In genomic region chr6:22355396-22356085, GRCm38 (mm10) we compare ENCODE assay signal across 8 mouse cellular contexts. TPM values are rescaled to one million over a fixed set of nuclear protein-coding genes. Genes with fewer than 3 reads are reported as not detected.
A peak's percentile ranks its signal among the peaks of the same experiment; 100 is the strongest.
DNase-seq lines count a peak whose midpoint lies in the region; ATAC-seq and TF ChIP-seq lines count a peak whose summit lies in the region.

No protein-coding gene starts in this region.

- no peaks in the 10 kb centered on the region for H3K27me3 ChIP-seq in neural tube, embryonic 11.5 days (ENCODE audit: control insufficient read depth, insufficient read depth, low read length)
- H3K27me3 ChIP-seq in intestine, embryonic 16.5 days (replicated peaks; ENCODE audit: control insufficient read depth, insufficient read depth, low read length) = no peaks in the 10 kb centered on the region

- H3K4me2 ChIP-seq in neural tube, embryonic 11.5 days (ENCODE audit: low read depth) = peak overlapping the region; percentile 59
- peak overlapping the region; percentile 64 for H3K4me2 ChIP-seq in intestine, embryonic 16.5 days (ENCODE audit: low read depth, low read length)

- TF ChIP-seq POLR2A in embryonic fibroblast, embryonic 13.5 days (IDR thresholded peaks at IDR 0.05; ENCODE audit: low read depth, low read length) = peak; percentile 55; the same call in 1 of the 2 replicates
- peak; percentile 59; the same call in 1 of the 2 replicates for TF ChIP-seq POLR2A in olfactory bulb, adult 2 months (IDR thresholded peaks at IDR 0.05; ENCODE audit: insufficient read depth, low read depth, low read length)

- no peak for TF ChIP-seq CTCF in embryonic fibroblast, embryonic 13.5 days (IDR thresholded peaks at IDR 0.05; ENCODE audit: borderline replicate concordance, insufficient read depth, low read length)
- no peak for TF ChIP-seq CTCF in olfactory bulb, adult 2 months (IDR thresholded peaks at IDR 0.05; ENCODE audit: insufficient read depth, low read depth, low read length)

- H3K36me3 ChIP-seq in neural tube, embryonic 11.5 days (ENCODE audit: control insufficient read depth, insufficient read depth, low read length) = no peaks in the 10 kb centered on the region
- no peaks in the 10 kb centered on the region for H3K36me3 ChIP-seq in intestine, embryonic 16.5 days (ENCODE audit: control insufficient read depth, insufficient read depth, low read length)

- peak overlapping the region; percentile 74 for H3K4me3 ChIP-seq in neural tube, embryonic 11.5 days (ENCODE audit: low read depth, low read length)
- peak overlapping the region; percentile 78 for H3K4me3 ChIP-seq in embryonic fibroblast, embryonic 13.5 days (ENCODE audit: insufficient read depth, low read length)
- H3K4me3 ChIP-seq in intestine, embryonic 16.5 days (ENCODE audit: low read length) = peak overlapping the region; percentile 87
- H3K4me3 ChIP-seq in olfactory bulb, adult 2 months (ENCODE audit: insufficient read depth, low read depth, low read length) = peak overlapping the region; percentile 99

- DNase-seq in neural tube, embryonic 11.5 days (ENCODE audit: low spot score) = no peak
- DNase-seq in neural tube, embryonic 10.5 days (ENCODE audit: extremely low spot score, low spot score) = no peak
- no peak for DNase-seq in spleen, adult 18-20 months
- no peak for DNase-seq in urinary bladder, postnatal 36 days (ENCODE audit: low spot score in 2 of 2)
- DNase-seq in left cerebral cortex, adult 9 months (ENCODE audit: low spot score in 2 of 2) = no peak

- H3K27ac ChIP-seq in neural tube, embryonic 11.5 days (ENCODE audit: low read depth, low read length) = peak overlapping the region; percentile 53; the same call in 1 of the 2 replicates
- H3K27ac ChIP-seq in embryonic fibroblast, embryonic 13.5 days (ENCODE audit: insufficient read depth, low read length) = peak overlapping the region; percentile 48
- peak overlapping the region; percentile 88 for H3K27ac ChIP-seq in intestine, embryonic 16.5 days (ENCODE audit: low read length)
- peak overlapping the region; percentile 77; the same call in 1 of the 2 replicates for H3K27ac ChIP-seq in olfactory bulb, adult 2 months (ENCODE audit: insufficient read depth, low read depth, low read length)

- WGBS in neural tube, embryonic 11.5 days = 2% methylated on average over 49 of the region's 62 CpGs
- 1% methylated on average over 59 of the region's 62 CpGs for WGBS in intestine, embryonic 16.5 days
- WGBS in olfactory bulb, adult 2 months = 3% methylated on average over 62 of the region's 62 CpGs

- peak; percentile 87 for ATAC-seq in neural tube, embryonic 11.5 days (ENCODE audit: insufficient read depth, low FRiP score, low TSS enrichment)
- peak; percentile 90 for ATAC-seq in intestine, embryonic 16.5 days

- H3K9me3 ChIP-seq in neural tube, embryonic 11.5 days (ENCODE audit: control insufficient read depth, low read length) = no peaks in the 10 kb centered on the region
- no peaks in the 10 kb centered on the region for H3K9me3 ChIP-seq in intestine, embryonic 16.5 days (ENCODE audit: control insufficient read depth, low read length)

- H3K4me1 ChIP-seq in neural tube, embryonic 11.5 days (ENCODE audit: control insufficient read depth, insufficient read depth, low read length) = no peaks in the 10 kb centered on the region; the same call in 1 of the 2 replicates
- 0 out of 2 replicates have a peak, but pooled peaks cover 2% of the 10 kb centered on the region for H3K4me1 ChIP-seq in embryonic fibroblast, embryonic 13.5 days (ENCODE audit: control insufficient read depth, insufficient read depth, low read length)
- peaks cover 3% of the 10 kb centered on the region; the same call in 1 of the 2 replicates for H3K4me1 ChIP-seq in intestine, embryonic 16.5 days (ENCODE audit: control insufficient read depth, insufficient read depth, low read length)
- H3K4me1 ChIP-seq in olfactory bulb, adult 2 months (ENCODE audit: control insufficient read depth, insufficient read depth, low read length) = peaks cover 2% of the 10 kb centered on the region; the same call in 1 of the 2 replicates

- H3K9ac ChIP-seq in neural tube, embryonic 11.5 days (ENCODE audit: low read length) = peak overlapping the region; percentile 85
- H3K9ac ChIP-seq in intestine, embryonic 16.5 days (ENCODE audit: low read depth, low read length) = peak overlapping the region; percentile 93

RNA-seq across cellular contexts. Expression of gene Fam3c, which starts 0.5 kb away (rescaled TPM):
- 33.4 and 33.6 TPM in 2 replicates for polyA plus RNA-seq in neural tube, embryonic 11.5 days (2014; fragmentation: Nextera tagmentation; extraction: Ambion mirVana)
- polyA plus RNA-seq in embryonic fibroblast, embryonic 13.5 days (2011; ENCODE audit: insufficient read length, low read depth, missing spikeins) = 94.7 and 128 TPM in 2 replicates
- 35.6 and 36.9 TPM in 2 replicates for polyA plus RNA-seq in intestine, embryonic 16.5 days (2015; fragmentation: Nextera tagmentation; extraction: Ambion mirVana)
- polyA plus RNA-seq in olfactory bulb, adult 2 months (2012; ENCODE audit: insufficient read depth, insufficient read length, low replicate concordance, missing spikeins) = not detected in 2 replicates
